Mouse (Mus musculus): ENCODE data around the gene Grik4.

DNA sequence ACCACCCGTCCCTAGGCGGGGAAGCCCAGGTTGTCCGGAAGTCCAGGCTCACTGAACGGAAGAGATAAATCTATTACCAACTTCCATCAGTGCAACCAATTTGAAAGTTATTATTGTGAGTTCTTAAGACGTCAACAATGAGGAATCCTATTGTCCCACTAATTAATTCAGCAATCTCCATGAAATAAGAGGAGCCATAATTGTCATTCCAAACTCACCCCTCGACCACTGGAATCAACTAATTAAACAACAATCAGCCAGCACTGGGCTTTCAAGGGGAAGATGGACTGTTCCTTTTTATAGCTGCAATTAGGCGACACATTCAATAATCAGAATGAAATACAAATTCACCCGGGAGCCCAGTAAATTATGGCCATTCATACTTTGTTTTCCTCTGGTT, 58.7 kb downstream of the Grik4 start:
- no peak for TF ChIP-seq CTCF (IDR thresholded peaks at IDR 0.05; ENCODE audit: low read depth)
- no peak for TF ChIP-seq EP300 (optimal IDR thresholded peaks at IDR 0.05)

All from stomach, postnatal 0 days (tissue).